Comparison of ENCODE assay signal across 9 mouse cellular contexts in the genomic region with DNA sequence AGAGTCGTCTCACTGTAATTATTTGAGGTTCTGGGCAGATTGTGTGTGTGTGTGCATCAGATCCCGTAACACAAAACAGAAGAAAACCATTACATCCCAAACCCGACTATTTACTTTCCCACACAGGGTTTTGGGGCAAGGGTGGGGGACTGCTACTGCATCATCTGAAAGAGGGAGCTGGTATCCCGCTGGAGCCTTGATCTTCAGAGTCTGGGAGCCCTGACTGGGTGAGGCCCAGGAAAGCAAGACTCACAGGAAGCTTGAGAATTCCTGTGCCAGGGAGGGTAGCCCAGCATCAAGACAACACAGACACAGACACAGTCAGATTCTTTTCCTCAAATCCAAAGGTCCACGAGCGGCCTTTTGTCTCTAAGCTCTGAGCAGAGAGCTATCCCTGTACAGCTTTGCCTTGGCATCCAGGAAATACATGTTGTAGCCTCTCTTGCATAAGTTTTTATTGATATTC. TPM values are rescaled to one million over a fixed set of nuclear protein-coding genes. Genes with fewer than 3 reads are reported as not detected.
DNase-seq lines count a peak whose midpoint lies in the region; ATAC-seq and TF ChIP-seq lines count a peak whose summit lies in the region.
"Had no signal": no experiment of that assay in that cellular context is flagged by ENCODE, and none has a peak within 500 bp of the region (broad histone marks: within the 10 kb centered on the region; RNA-seq: fewer than 3 reads in every experiment).

No protein-coding gene starts in this region.

- no peaks in the 10 kb centered on the region for H3K9me3 ChIP-seq in lung, embryonic 15.5 days
- no peaks in the 10 kb centered on the region for H3K9me3 ChIP-seq in forebrain, embryonic 11.5 days (ENCODE audit: control insufficient read depth, low read length)
- H3K9me3 ChIP-seq in limb, embryonic 10.5 days (replicated peaks): no peaks in the 10 kb centered on the region
- no peaks in the 10 kb centered on the region for H3K9me3 ChIP-seq in midbrain, embryonic 16.5 days (replicated peaks; ENCODE audit: control insufficient read depth, low read length, poor library complexity, severe bottlenecking)
- H3K9me3 ChIP-seq: megakaryocyte, embryonic 14.5 days had no signal

- no peaks in the 10 kb centered on the region for H3K27me3 ChIP-seq in lung, embryonic 15.5 days
- no peaks in the 10 kb centered on the region for H3K27me3 ChIP-seq in forebrain, embryonic 11.5 days (ENCODE audit: control insufficient read depth, insufficient read depth, low read length)
- no peaks in the 10 kb centered on the region for H3K27me3 ChIP-seq in limb, embryonic 10.5 days (ENCODE audit: low read depth, poor library complexity, severe bottlenecking)
- H3K27me3 ChIP-seq in midbrain, embryonic 16.5 days (ENCODE audit: control insufficient read depth, insufficient read depth, low read depth, low read length): no peaks in the 10 kb centered on the region

- ATAC-seq in lung, embryonic 15.5 days (ENCODE audit: borderline replicate concordance, extremely low read depth, low FRiP score, low TSS enrichment): no peak
- no peak for ATAC-seq in forebrain, embryonic 11.5 days (replicated peaks; ENCODE audit: low FRiP score)
- ATAC-seq in midbrain, embryonic 16.5 days: peak; percentile 42; the same call in 1 of the 2 replicates

- TF ChIP-seq CTCF in lung, adult 2 months (IDR thresholded peaks at IDR 0.05; ENCODE audit: insufficient read depth, low read length): no peak

- H3K4me1 ChIP-seq in lung, embryonic 15.5 days: peaks cover 16% of the 10 kb centered on the region
- H3K4me1 ChIP-seq in lung, adult 2 months (ENCODE audit: control insufficient read depth, insufficient read depth, low read length): peaks cover 8% of the 10 kb centered on the region
- H3K4me1 ChIP-seq in forebrain, embryonic 11.5 days (replicated peaks; ENCODE audit: control insufficient read depth, insufficient read depth, low read length): peaks cover 2% of the 10 kb centered on the region; the same call in 1 of the 2 replicates
- peaks cover 25% of the 10 kb centered on the region for H3K4me1 ChIP-seq in limb, embryonic 10.5 days
- H3K4me1 ChIP-seq in midbrain, embryonic 16.5 days (ENCODE audit: control insufficient read depth, insufficient read depth, low read length): peaks cover 19% of the 10 kb centered on the region

- WGBS in lung, embryonic 15.5 days: 39% methylated on average over 6 of the region's 6 CpGs
- 40% methylated on average over 6 of the region's 6 CpGs for WGBS in lung, adult 2 months
- WGBS in forebrain, embryonic 11.5 days: 42% methylated on average over 6 of the region's 6 CpGs
- WGBS in limb, embryonic 10.5 days: 37% methylated on average over 6 of the region's 6 CpGs
- whole genome bisulfite sequencing in midbrain, embryonic 16.5 days: 32% methylated on average over 6 of the region's 6 CpGs

- no peak for TF ChIP-seq POLR2A in lung, adult 2 months (IDR thresholded peaks at IDR 0.05; ENCODE audit: borderline replicate concordance, extremely low read depth, low read depth, low read length)

- H3K36me3 ChIP-seq in lung, embryonic 15.5 days: no peaks in the 10 kb centered on the region
- no peaks in the 10 kb centered on the region for H3K36me3 ChIP-seq in forebrain, embryonic 11.5 days (ENCODE audit: control insufficient read depth, insufficient read depth, low read length)
- H3K36me3 ChIP-seq in limb, embryonic 10.5 days: no peaks in the 10 kb centered on the region
- no peaks in the 10 kb centered on the region for H3K36me3 ChIP-seq in midbrain, embryonic 16.5 days (ENCODE audit: control insufficient read depth, insufficient read depth, low read length)

- H3K4me2 ChIP-seq in lung, embryonic 15.5 days: 0 out of 2 replicates have a peak overlapping the region, but pooled peaks have one; percentile 6
- peak overlapping the region; percentile 24; the same call in 1 of the 2 replicates for H3K4me2 ChIP-seq in forebrain, embryonic 11.5 days (ENCODE audit: low read depth, low read length, severe bottlenecking)
- peak overlapping the region; percentile 38 for H3K4me2 ChIP-seq in midbrain, embryonic 16.5 days (ENCODE audit: low read length)

- no peak overlapping the region for H3K9ac ChIP-seq in lung, embryonic 15.5 days
- no peak overlapping the region for H3K9ac ChIP-seq in forebrain, embryonic 11.5 days (ENCODE audit: low read length)
- H3K9ac ChIP-seq in midbrain, embryonic 16.5 days (ENCODE audit: low read depth, low read length): peak overlapping the region; percentile 21; the same call in 1 of the 2 replicates

- no peak overlapping the region for H3K4me3 ChIP-seq in lung, embryonic 15.5 days
- H3K4me3 ChIP-seq in lung, adult 2 months (replicated peaks; ENCODE audit: extremely low read depth, low read depth, low read length): no peak overlapping the region
- no peak overlapping the region for H3K4me3 ChIP-seq in forebrain, embryonic 11.5 days (ENCODE audit: low read depth, low read length)
- H3K4me3 ChIP-seq in limb, embryonic 10.5 days: peak overlapping the region; percentile 1; the same call in 1 of the 2 replicates
- H3K4me3 ChIP-seq in midbrain, embryonic 16.5 days (ENCODE audit: low read depth, low read length): no peak overlapping the region
- H3K4me3 ChIP-seq: megakaryocyte, embryonic 14.5 days had no signal

- DNase-seq in lung, adult 2 months: no peak
- no peak for DNase-seq in forebrain, embryonic 11.5 days (ENCODE audit: low spot score)
- DNase-seq in limb, embryonic 10.5 days (ENCODE audit: low spot score): no peak
- no peak for DNase-seq in kidney, postnatal 4 days
- no peak for DNase-seq in cerebellum, postnatal 14 days
- no peak for DNase-seq in cerebellum, adult 8-10 months

- H3K27ac ChIP-seq in lung, embryonic 15.5 days: no peak overlapping the region
- H3K27ac ChIP-seq in forebrain, embryonic 11.5 days (ENCODE audit: low read depth, low read length): no peak overlapping the region
- H3K27ac ChIP-seq in limb, embryonic 10.5 days: peak overlapping the region; percentile 8; the same call in 1 of the 2 replicates
- H3K27ac ChIP-seq in midbrain, embryonic 16.5 days (ENCODE audit: low read length): peak overlapping the region; percentile 42; the same call in 1 of the 2 replicates

RNA-seq across cellular contexts. Expression of gene Frmd6, which starts 41.0 kb away (rescaled TPM):
- 33.5 and 34.9 TPM in 2 replicates for polyA plus RNA-seq in lung, embryonic 15.5 days (2015; fragmentation: Nextera tagmentation; extraction: Ambion mirVana)
- 29.1 and 32.6 TPM in 2 replicates for polyA plus RNA-seq in lung, adult 2 months (2012; rRNA removed)
- 20.9 and 22.7 TPM in 2 replicates for polyA plus RNA-seq in forebrain, embryonic 11.5 days (2014; fragmentation: Nextera tagmentation; extraction: Ambion mirVana)
- polyA plus RNA-seq in limb, embryonic 10.5 days (2016; fragmentation: Nextera tagmentation; extraction: Ambion mirVana): 47.9 and 55.6 TPM in 2 replicates
- polyA plus RNA-seq in midbrain, embryonic 16.5 days (2015; fragmentation: Nextera tagmentation; extraction: Ambion mirVana): 8.1 and 8.3 TPM in 2 replicates

Comparison
In these comparisons a context has a peak if more than half of its experiments do, and no peak if none do; other contexts are left out.
1. H3K27ac ChIP-seq: peak in limb, embryonic 10.5 days (single experiment) and midbrain, embryonic 16.5 days (single experiment); none in lung, embryonic 15.5 days (single experiment) and forebrain, embryonic 11.5 days (single experiment).
2. Peak in every context shown above with its lines, with median percentiles within 50 percentile points of each other: H3K4me2 ChIP-seq.